Mouse (Mus musculus): Measurements from ENCODE around the gene Acer1. TPM values are rescaled to one million over a fixed set of nuclear protein-coding genes. Genes with fewer than 3 reads are reported as not detected.
A peak's percentile ranks its signal among the peaks of the same experiment; 100 is the strongest.

Gene Acer1
- not detected in 2 replicates for polyA plus RNA-seq (2015; fragmentation: Nextera tagmentation; extraction: Ambion mirVana)

- Histone ChIP-seq H3K9me3 (ENCODE audit: control insufficient read depth, low read length) (no peaks in the 10 kb centered on the region), H3K4me3 (ENCODE audit: low read length) (no peak within 1 kb of the TSS), H3K27me3 (replicated peaks; ENCODE audit: control insufficient read depth, insufficient read depth, low read length) (no peaks in the 10 kb centered on the region), H3K4me2 (ENCODE audit: low read length) (no peak within 1 kb of the TSS), H3K4me1 (ENCODE audit: control insufficient read depth, insufficient read depth, low read depth, low read length) (no peaks in the 10 kb centered on the region), H3K27ac (ENCODE audit: low read depth, low read length) (no peak within 1 kb of the TSS), H3K36me3 (ENCODE audit: control insufficient read depth, insufficient read depth, low read length) (no peaks in the 10 kb centered on the region), H3K9ac (ENCODE audit: low read depth, low read length) (no peak within 1 kb of the TSS)
- WGBS: 72% methylated on average over 5 of the region's 5 CpGs
- no peak for ATAC-seq
These were observed at the start of gene Acer1 for GRCm38 (mm10) chr17:56982013-56982412. Acer1 (minus strand) TSS chr17:56982126.

- Histone ChIP-seq H3K4me1 (ENCODE audit: control insufficient read depth, insufficient read depth, low read depth, low read length) (peaks cover 19% of the 10 kb centered on the region), H3K4me3 (ENCODE audit: low read length) (peak within 1 kb of the TSS; percentile 97), H3K27ac (ENCODE audit: low read depth, low read length) (peak within 1 kb of the TSS; percentile 97), H3K9me3 (ENCODE audit: control insufficient read depth, low read length) (no peaks in the 10 kb centered on the region), H3K36me3 (ENCODE audit: control insufficient read depth, insufficient read depth, low read length) (peaks cover 14% of the 10 kb centered on the region; the same call in 1 of the 2 replicates), H3K4me2 (ENCODE audit: low read length) (peak within 1 kb of the TSS; percentile 91), H3K27me3 (replicated peaks; ENCODE audit: control insufficient read depth, insufficient read depth, low read length) (no peaks in the 10 kb centered on the region), H3K9ac (ENCODE audit: low read depth, low read length) (peak within 1 kb of the TSS; percentile 99)
- no peak for ATAC-seq
- WGBS: under 1% methylated on average over 68 of the region's 99 CpGs
These were observed 49.2 kb upstream of the Acer1 start, which contains the start of gene Khsrp for GRCm38 (mm10) chr17:57030931-57031660. Khsrp (minus strand) TSS chr17:57031522.

DNA sequence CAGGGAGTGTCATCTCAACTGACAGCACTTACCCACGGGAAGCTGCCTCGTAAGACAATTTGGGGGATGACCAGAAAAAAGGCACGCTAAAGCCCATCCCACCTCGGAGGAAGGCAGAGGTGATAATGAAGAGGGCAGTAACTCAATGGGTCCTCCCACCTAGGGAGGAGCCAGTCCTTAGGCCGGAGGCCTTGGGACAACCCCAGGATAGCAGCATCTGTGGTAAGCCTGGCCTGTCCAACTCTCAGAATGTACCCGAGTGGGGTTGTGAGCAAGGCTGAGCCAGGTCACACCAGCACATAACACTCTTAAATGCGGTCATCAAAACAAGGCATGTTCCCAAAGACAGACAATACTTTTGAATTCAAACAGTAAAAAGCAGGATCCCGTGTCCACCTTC lies 47.8 kb upstream of the Acer1 start:
- WGBS: 53% methylated on average over 8 of the region's 8 CpGs
- Histone ChIP-seq H3K27ac (ENCODE audit: low read depth, low read length) (no peak overlapping the region), H3K9me3 (ENCODE audit: control insufficient read depth, low read length) (no peaks in the 10 kb centered on the region), H3K27me3 (replicated peaks; ENCODE audit: control insufficient read depth, insufficient read depth, low read length) (no peaks in the 10 kb centered on the region), H3K36me3 (ENCODE audit: control insufficient read depth, insufficient read depth, low read length) (peaks cover 23% of the 10 kb centered on the region), H3K9ac (ENCODE audit: low read depth, low read length) (peak overlapping the region; percentile 39), H3K4me2 (ENCODE audit: low read length) (peak overlapping the region; percentile 91), H3K4me3 (ENCODE audit: low read length) (peak overlapping the region; percentile 97), H3K4me1 (ENCODE audit: control insufficient read depth, insufficient read depth, low read depth, low read length) (peaks cover 19% of the 10 kb centered on the region)
- no peak for ATAC-seq

DNA sequence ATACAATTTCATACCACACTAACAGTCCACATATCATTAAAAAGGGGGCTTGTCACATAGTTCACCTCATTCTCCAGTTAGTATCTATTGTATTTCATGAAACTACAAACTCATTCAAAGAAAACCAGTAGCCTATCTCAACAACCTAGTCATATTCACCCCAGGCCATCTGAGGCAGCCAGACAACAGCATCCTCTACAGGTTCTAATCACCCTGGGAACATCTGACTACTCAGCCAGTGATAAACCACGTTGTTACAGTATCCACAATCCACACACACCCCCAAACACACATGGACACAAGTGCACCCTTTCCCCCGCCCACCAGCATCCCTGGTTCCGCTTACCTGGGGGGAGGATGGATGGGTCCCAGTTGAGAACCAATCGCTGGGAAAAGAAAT lies 45.5 kb upstream of the Acer1 start:
- Histone ChIP-seq H3K9me3 (ENCODE audit: control insufficient read depth, low read length) (no peaks in the 10 kb centered on the region), H3K36me3 (ENCODE audit: control insufficient read depth, insufficient read depth, low read length) (peaks cover 44% of the 10 kb centered on the region), H3K4me2 (ENCODE audit: low read length) (no peak overlapping the region), H3K4me3 (ENCODE audit: low read length) (no peak overlapping the region), H3K27ac (ENCODE audit: low read depth, low read length) (no peak overlapping the region), H3K4me1 (ENCODE audit: control insufficient read depth, insufficient read depth, low read depth, low read length) (peaks cover 17% of the 10 kb centered on the region), H3K9ac (ENCODE audit: low read depth, low read length) (no peak overlapping the region), H3K27me3 (replicated peaks; ENCODE audit: control insufficient read depth, insufficient read depth, low read length) (no peaks in the 10 kb centered on the region)
- ATAC-seq: no peak
- WGBS: 91% methylated on average over 4 of the region's 4 CpGs

DNA sequence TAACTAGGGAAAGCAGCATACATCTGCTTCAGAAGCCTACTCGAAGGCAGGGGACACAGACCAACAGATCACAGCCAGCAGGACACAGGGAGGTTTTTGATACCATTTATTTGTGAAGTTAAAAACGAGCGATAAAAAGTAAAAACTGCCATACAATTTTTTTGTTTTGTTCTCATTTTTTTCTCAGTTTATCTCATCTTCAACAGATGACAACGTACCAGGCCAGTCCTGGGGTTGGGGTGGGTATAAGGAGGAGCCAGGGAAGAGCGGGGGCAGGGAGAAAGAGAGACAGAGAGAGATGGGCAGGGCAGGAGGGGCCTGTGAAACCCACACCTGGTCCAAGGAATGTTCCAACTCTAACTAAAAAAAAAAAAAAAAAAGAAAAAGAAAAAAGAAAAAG lies 39.0 kb upstream of the Acer1 start:
- Histone ChIP-seq H3K9me3 (ENCODE audit: control insufficient read depth, low read length) (no peaks in the 10 kb centered on the region), H3K4me3 (ENCODE audit: low read length) (no peak overlapping the region), H3K4me2 (ENCODE audit: low read length) (no peak overlapping the region), H3K36me3 (ENCODE audit: control insufficient read depth, insufficient read depth, low read length) (peaks cover 44% of the 10 kb centered on the region), H3K4me1 (ENCODE audit: control insufficient read depth, insufficient read depth, low read depth, low read length) (no peaks in the 10 kb centered on the region), H3K27me3 (replicated peaks; ENCODE audit: control insufficient read depth, insufficient read depth, low read length) (no peaks in the 10 kb centered on the region), H3K9ac (ENCODE audit: low read depth, low read length) (no peak overlapping the region), H3K27ac (ENCODE audit: low read depth, low read length) (no peak overlapping the region)
- WGBS: 88% methylated on average over 5 of the region's 5 CpGs
- ATAC-seq: no peak

DNA sequence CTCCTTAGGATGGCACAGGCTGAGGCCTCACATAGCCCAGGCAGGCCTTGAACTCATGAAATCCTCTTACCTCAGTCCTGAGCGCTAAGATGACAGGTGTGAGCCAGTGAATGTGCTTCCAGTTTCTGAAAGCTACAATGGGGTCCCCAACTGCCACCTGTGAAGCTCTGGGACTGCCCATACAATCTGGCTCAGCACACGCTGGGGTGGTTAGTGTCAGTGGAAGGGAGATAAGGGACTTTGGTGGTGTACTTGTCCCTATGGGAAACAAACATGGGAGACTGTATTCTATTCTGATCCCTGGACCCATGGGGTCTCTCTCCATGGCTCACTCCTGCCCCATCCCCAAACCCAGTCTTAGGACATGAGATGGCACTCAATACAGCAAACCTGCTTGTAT lies 37.8 kb upstream of the Acer1 start:
- peaks cover 36% of the 10 kb centered on the region for H3K36me3 ChIP-seq (ENCODE audit: control insufficient read depth, insufficient read depth, low read length)
- ATAC-seq: no peak
- H3K4me1 ChIP-seq (ENCODE audit: control insufficient read depth, insufficient read depth, low read depth, low read length): no peaks in the 10 kb centered on the region
- no peak overlapping the region for H3K4me3 ChIP-seq (ENCODE audit: low read length)
- H3K4me2 ChIP-seq (ENCODE audit: low read length): no peak overlapping the region
- H3K9me3 ChIP-seq (ENCODE audit: control insufficient read depth, low read length): no peaks in the 10 kb centered on the region
- 92% methylated on average over 2 of the region's 2 CpGs for WGBS
- H3K9ac ChIP-seq (ENCODE audit: low read depth, low read length): no peak overlapping the region
- H3K27me3 ChIP-seq (replicated peaks; ENCODE audit: control insufficient read depth, insufficient read depth, low read length): no peaks in the 10 kb centered on the region
- H3K27ac ChIP-seq (ENCODE audit: low read depth, low read length): no peak overlapping the region

- Histone ChIP-seq H3K4me2 (ENCODE audit: low read length) (peak overlapping the region; percentile 76), H3K9me3 (ENCODE audit: control insufficient read depth, low read length) (no peaks in the 10 kb centered on the region), H3K4me1 (ENCODE audit: control insufficient read depth, insufficient read depth, low read depth, low read length) (peaks cover 18% of the 10 kb centered on the region), H3K27ac (ENCODE audit: low read depth, low read length) (peak overlapping the region; percentile 97), H3K9ac (ENCODE audit: low read depth, low read length) (peak overlapping the region; percentile 84; the same call in 1 of the 2 replicates), H3K27me3 (replicated peaks; ENCODE audit: control insufficient read depth, insufficient read depth, low read length) (no peaks in the 10 kb centered on the region), H3K4me3 (ENCODE audit: low read length) (peak overlapping the region; percentile 81), H3K36me3 (ENCODE audit: control insufficient read depth, insufficient read depth, low read length) (peaks cover 9% of the 10 kb centered on the region)
- 71% methylated on average over 13 of the region's 13 CpGs for WGBS
- ATAC-seq: no peak
These were observed 30.4 kb upstream of the Acer1 start for GRCm38 (mm10) chr17:57012245-57012795.

DNA sequence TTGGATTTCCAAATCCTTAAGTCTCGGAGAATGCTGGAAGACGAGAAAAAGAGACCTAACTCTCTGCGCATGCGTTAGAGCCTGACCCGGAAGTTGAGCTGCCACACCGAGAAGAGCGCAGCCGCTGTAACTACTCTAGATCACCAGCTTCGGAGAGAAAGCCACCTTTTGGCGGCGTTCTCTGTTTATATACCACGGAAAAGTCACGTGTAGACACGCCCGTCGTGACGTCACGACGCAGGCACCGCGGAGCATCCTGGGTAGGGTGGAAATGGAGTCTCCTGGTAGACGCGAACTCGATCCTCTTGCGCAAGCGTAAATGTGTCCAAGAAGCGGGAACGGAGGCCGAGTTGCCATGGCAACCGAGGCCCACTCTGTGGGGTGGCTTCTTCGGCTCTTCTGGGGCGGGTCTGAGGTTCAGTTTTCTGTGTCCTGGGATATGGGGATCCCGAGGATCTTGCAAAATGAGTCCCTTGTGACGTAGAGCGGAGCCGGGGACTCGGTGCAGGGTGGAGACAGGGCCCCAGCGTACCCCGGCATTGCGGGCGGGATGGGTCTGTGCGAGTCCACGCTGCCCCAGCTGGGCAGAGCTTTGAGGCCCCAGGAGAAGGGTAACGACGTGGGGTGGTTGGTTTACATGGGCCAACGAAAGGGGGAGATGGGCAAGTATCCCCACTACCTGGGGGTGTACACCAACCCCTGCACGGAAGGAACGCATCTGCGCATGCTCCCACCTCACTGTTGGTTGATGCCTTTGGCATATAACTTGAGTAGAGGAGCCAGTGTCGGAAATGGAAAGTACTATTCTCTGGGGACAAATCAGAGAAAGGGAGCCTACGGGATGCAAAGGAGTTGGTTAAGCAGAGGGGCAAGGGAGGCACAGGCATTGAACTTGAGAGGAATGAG lies 29.6 kb upstream of the Acer1 start, which contains the start of the genes Gtf2f1 and Gm17949:
Gtf2f1 (minus strand) TSS at position 53 of the 906 bp plus-strand sequence.
Gm17949 (plus strand) TSS at position 234 of the 906 bp plus-strand sequence.
- peaks cover 18% of the 10 kb centered on the region for H3K4me1 ChIP-seq (ENCODE audit: control insufficient read depth, insufficient read depth, low read depth, low read length)
- peaks cover 18% of the 10 kb centered on the region for H3K36me3 ChIP-seq (ENCODE audit: control insufficient read depth, insufficient read depth, low read length)
- no peaks in the 10 kb centered on the region for H3K27me3 ChIP-seq (replicated peaks; ENCODE audit: control insufficient read depth, insufficient read depth, low read length)
- H3K4me3 ChIP-seq (ENCODE audit: low read length): peak within 1 kb of the TSS; percentile 81
- no peaks in the 10 kb centered on the region for H3K9me3 ChIP-seq (ENCODE audit: control insufficient read depth, low read length)
- H3K27ac ChIP-seq (ENCODE audit: low read depth, low read length): peak within 1 kb of the TSS; percentile 97
- under 1% methylated on average over 51 of the region's 51 CpGs for WGBS
- H3K9ac ChIP-seq (ENCODE audit: low read depth, low read length): peak within 1 kb of the TSS; percentile 84
- peak; percentile 93 for ATAC-seq
- H3K4me2 ChIP-seq (ENCODE audit: low read length): peak within 1 kb of the TSS; percentile 92

- peak overlapping the region; percentile 78 for H3K27ac ChIP-seq (ENCODE audit: low read depth, low read length)
- WGBS: under 1% methylated on average over 19 of the region's 19 CpGs
- peak overlapping the region; percentile 81 for H3K4me3 ChIP-seq (ENCODE audit: low read length)
- H3K36me3 ChIP-seq (ENCODE audit: control insufficient read depth, insufficient read depth, low read length): peaks cover 22% of the 10 kb centered on the region
- H3K27me3 ChIP-seq (replicated peaks; ENCODE audit: control insufficient read depth, insufficient read depth, low read length): no peaks in the 10 kb centered on the region
- H3K4me2 ChIP-seq (ENCODE audit: low read length): peak overlapping the region; percentile 92
- H3K9ac ChIP-seq (ENCODE audit: low read depth, low read length): peak overlapping the region; percentile 71
- no peaks in the 10 kb centered on the region for H3K9me3 ChIP-seq (ENCODE audit: control insufficient read depth, low read length)
- ATAC-seq: peak; percentile 58
- peaks cover 18% of the 10 kb centered on the region for H3K4me1 ChIP-seq (ENCODE audit: control insufficient read depth, insufficient read depth, low read depth, low read length)
These were observed 28.9 kb upstream of the Acer1 start for GRCm38 (mm10) chr17:57010911-57011235.
